Mouse (Mus musculus): Measurements from ENCODE around the gene Btbd3.

Btbd3 gene

GRCm38 (mm10) chr2:138384762-138385161 is 128.4 kb downstream of the Btbd3 start:
- no peak for DNase-seq (ENCODE audit: low read depth, low spot score)

GRCm38 (mm10) chr2:138388591-138388990 is 132.2 kb downstream of the Btbd3 start:
- no peak for DNase-seq (ENCODE audit: low read depth, low spot score)

- no peak for DNase-seq (ENCODE audit: low read depth, low spot score)
Observed at GRCm38 (mm10) chr2:138403046-138403445, 146.7 kb downstream of the Btbd3 start.

GRCm38 (mm10) chr2:138405753-138406528 is 149.6 kb downstream of the Btbd3 start:
- DNase-seq (ENCODE audit: low read depth, low spot score): no peak

GRCm38 (mm10) chr2:138406703-138407102 is 150.3 kb downstream of the Btbd3 start:
- no peak for DNase-seq (ENCODE audit: low read depth, low spot score)

- no peak for DNase-seq (ENCODE audit: low read depth, low spot score)
Observed at GRCm38 (mm10) chr2:138412537-138412936, 156.2 kb downstream of the Btbd3 start.

GRCm38 (mm10) chr2:138422321-138422720 is 166.0 kb downstream of the Btbd3 start:
- no peak for DNase-seq (ENCODE audit: low read depth, low spot score)

- no peak for DNase-seq (ENCODE audit: low read depth, low spot score)
Observed at GRCm38 (mm10) chr2:138431991-138432390, 175.6 kb downstream of the Btbd3 start.

- no peak for DNase-seq (ENCODE audit: low read depth, low spot score)
Observed at GRCm38 (mm10) chr2:138446466-138446865, 190.1 kb downstream of the Btbd3 start.

- no peak for DNase-seq (ENCODE audit: low read depth, low spot score)
Observed at GRCm38 (mm10) chr2:138446943-138447342, 190.6 kb downstream of the Btbd3 start.

- no peak for DNase-seq (ENCODE audit: low read depth, low spot score)
Observed at GRCm38 (mm10) chr2:138447681-138448080, 191.3 kb downstream of the Btbd3 start.

- no peak for DNase-seq (ENCODE audit: low read depth, low spot score)
Observed at GRCm38 (mm10) chr2:138468046-138468572, 211.7 kb downstream of the Btbd3 start.

- DNase-seq (ENCODE audit: low read depth, low spot score): no peak
Observed at GRCm38 (mm10) chr2:138473407-138473806, 217.0 kb downstream of the Btbd3 start.

- DNase-seq (ENCODE audit: low read depth, low spot score): no peak
Observed at GRCm38 (mm10) chr2:138476486-138476885, 220.1 kb downstream of the Btbd3 start.

GRCm38 (mm10) chr2:138477278-138477677 is 220.9 kb downstream of the Btbd3 start:
- no peak for DNase-seq (ENCODE audit: low read depth, low spot score)

- no peak for DNase-seq (ENCODE audit: low read depth, low spot score)
Observed at GRCm38 (mm10) chr2:138482541-138482940, 226.2 kb downstream of the Btbd3 start.

GRCm38 (mm10) chr2:138484871-138485270 is 228.5 kb downstream of the Btbd3 start:
- no peak for DNase-seq (ENCODE audit: low read depth, low spot score)

- no peak for DNase-seq (ENCODE audit: low read depth, low spot score)
Observed at GRCm38 (mm10) chr2:138490688-138491405, 234.5 kb downstream of the Btbd3 start.

GRCm38 (mm10) chr2:138492176-138492575 is 235.8 kb downstream of the Btbd3 start:
- no peak for DNase-seq (ENCODE audit: low read depth, low spot score)

- DNase-seq (ENCODE audit: low read depth, low spot score): no peak
Observed at GRCm38 (mm10) chr2:138503866-138504380, 247.6 kb downstream of the Btbd3 start.

GRCm38 (mm10) chr2:138515531-138515930 is 259.2 kb downstream of the Btbd3 start:
- DNase-seq (ENCODE audit: low read depth, low spot score): no peak

- no peak for DNase-seq (ENCODE audit: low read depth, low spot score)
Observed at GRCm38 (mm10) chr2:138528461-138528860, 272.1 kb downstream of the Btbd3 start.
